Comparison of ENCODE assay signal across 8 mouse cellular contexts in genomic region chr1:54979226-54979984, GRCm38 (mm10). TPM values are rescaled to one million over a fixed set of nuclear protein-coding genes. Genes with fewer than 3 reads are reported as not detected.
DNase-seq lines count a peak whose midpoint lies in the region; ATAC-seq and TF ChIP-seq lines count a peak whose summit lies in the region.

No protein-coding gene starts in this region.

- ATAC-seq in Patski = no peak
- ATAC-seq in intestine, embryonic 14.5 days (replicated peaks; ENCODE audit: low FRiP score, low TSS enrichment, low read depth) = 0 out of 2 replicates have a peak, but pooled peaks have one; percentile 14
- ATAC-seq in midbrain, embryonic 15.5 days (replicated peaks) = peak; percentile 66

- H3K27me3 ChIP-seq in Patski = no peaks in the 10 kb centered on the region
- H3K27me3 ChIP-seq in intestine, embryonic 14.5 days (replicated peaks; ENCODE audit: control insufficient read depth, insufficient read depth, low read length) = no peaks in the 10 kb centered on the region
- H3K27me3 ChIP-seq in midbrain, embryonic 15.5 days (replicated peaks) = no peaks in the 10 kb centered on the region

- intact Hi-C loops in gastrocnemius, adult 2 months (cut with DNase I) = loop anchor here (2.0 kb wide), 1 partner anchor 313 kb away; no protein-coding TSS in a partner anchor
- intact Hi-C loops in gastrocnemius, postnatal 14 days (cut with DNase I; ENCODE audit: low total_unique reads) = loop anchor here (10.0 kb wide), 1 partner anchor 145 kb away; no protein-coding TSS in a partner anchor

- no peaks in the 10 kb centered on the region for H3K4me1 ChIP-seq in intestine, embryonic 14.5 days (replicated peaks; ENCODE audit: control insufficient read depth, insufficient read depth, low read length)
- no peaks in the 10 kb centered on the region for H3K4me1 ChIP-seq in midbrain, embryonic 15.5 days

- POLR2A ChIA-PET in Patski (lab: Charles Lee) = interaction anchor here (0.6 kb wide), 1 partner anchor 8 kb away, joined by 4 read pairs; no protein-coding TSS in a partner anchor

- no peaks in the 10 kb centered on the region for H3K9me3 ChIP-seq in intestine, embryonic 14.5 days (ENCODE audit: control insufficient read depth, low read length)
- no peaks in the 10 kb centered on the region for H3K9me3 ChIP-seq in midbrain, embryonic 15.5 days

- TF ChIP-seq CTCF in gastrocnemius, adult 2 months (IDR thresholded peaks at IDR 0.05) = peak; percentile 67
- peak; percentile 46 for TF ChIP-seq CTCF in Patski (IDR thresholded peaks at IDR 0.05)

- in situ Hi-C loops in Patski (cut with MboI; ENCODE audit: low pct_unique_long_range_greater_than_20kb) = loop anchor here (5.0 kb wide), 1 partner anchor 147 kb away; no protein-coding TSS in a partner anchor

- no peak overlapping the region for H3K4me3 ChIP-seq in gastrocnemius, adult 2 months
- no peak overlapping the region for H3K4me3 ChIP-seq in intestine, embryonic 14.5 days (ENCODE audit: low read depth, low read length)
- no peak overlapping the region for H3K4me3 ChIP-seq in midbrain, embryonic 15.5 days

- no peak overlapping the region for H3K9ac ChIP-seq in intestine, embryonic 14.5 days (ENCODE audit: low read length)
- no peak overlapping the region for H3K9ac ChIP-seq in midbrain, embryonic 15.5 days

- 55% methylated on average over 1 of the region's 1 CpGs for WGBS in intestine, embryonic 14.5 days
- WGBS in midbrain, embryonic 15.5 days = 63% methylated on average over 1 of the region's 1 CpGs

- DNase-seq in gastrocnemius, adult 2 months = no peak
- DNase-seq in gastrocnemius, postnatal 10 days = no peak
- peak; percentile 64 for DNase-seq in 3T3-L1 (ENCODE audit: low read depth, low spot score)
- DNase-seq in Patski (ENCODE audit: low read depth, low spot score) = no peak
- peak; percentile 46 for DNase-seq in intestine, embryonic 14.5 days (ENCODE audit: low spot score)
- no peak for DNase-seq in gastrocnemius, postnatal 14 days
- no peak for DNase-seq in gastrocnemius, adult 8-10 months (ENCODE audit: low spot score in 2 of 2)

- peaks cover 9% of the 10 kb centered on the region for H3K36me3 ChIP-seq in intestine, embryonic 14.5 days (ENCODE audit: control insufficient read depth, insufficient read depth, low read length)
- 0 out of 2 replicates have a peak, but pooled peaks cover 4% of the 10 kb centered on the region for H3K36me3 ChIP-seq in midbrain, embryonic 15.5 days (replicated peaks)

- no peak overlapping the region for H3K4me2 ChIP-seq in intestine, embryonic 14.5 days (ENCODE audit: low read length)
- no peak overlapping the region for H3K4me2 ChIP-seq in midbrain, embryonic 15.5 days

- no peak overlapping the region for H3K27ac ChIP-seq in gastrocnemius, adult 2 months
- no peak overlapping the region for H3K27ac ChIP-seq in intestine, embryonic 14.5 days (ENCODE audit: low read depth)
- no peak overlapping the region for H3K27ac ChIP-seq in midbrain, embryonic 15.5 days

- CTCF ChIA-PET in Patski (lab: Charles Lee) = interaction anchor here (0.8 to 1.6 kb wide), 7 partner anchors 11 to 326 kb away, joined by 3 to 8 read pairs (median 4); no protein-coding TSS in a partner anchor

RNA-seq across cellular contexts. Expression of gene Sf3b1, which starts 47.9 kb away (rescaled TPM):
- total RNA-seq in gastrocnemius, adult 2 months (2021) = 10 to 100 TPM; 53.6 to 56.3 TPM
- 10 to 100 TPM; 70.2 to 89.8 TPM for total RNA-seq in gastrocnemius, postnatal 10 days (2021)
- 147 TPM for polyA plus RNA-seq in Patski (2021)
- 293 and 313 TPM in 2 replicates for polyA plus RNA-seq in intestine, embryonic 14.5 days (2014; fragmentation: Nextera tagmentation; extraction: Ambion mirVana)
- polyA plus RNA-seq in midbrain, embryonic 15.5 days (2015; fragmentation: Nextera tagmentation; extraction: Ambion mirVana) = 287 and 305 TPM in 2 replicates
- 10 to 100 TPM; 51.9 to 58.3 TPM for total RNA-seq in gastrocnemius, postnatal 14 days (2021)
- 10 to 100 TPM; 45.9 to 57.9 (median 52.4) TPM for total RNA-seq in gastrocnemius, adult 8-10 months (2022)

RNA-seq across cellular contexts. Expression of gene Ankrd44, which starts 53.2 kb away (rescaled TPM):
- total RNA-seq in gastrocnemius, adult 2 months (2021) = 1 to 10 TPM; 7.5 to 9.6 TPM
- total RNA-seq in gastrocnemius, postnatal 10 days (2021) = 10 to 100 TPM; 14.5 to 16.9 TPM
- 31.2 TPM for polyA plus RNA-seq in Patski (2021)
- 15.3 and 16.0 TPM in 2 replicates for polyA plus RNA-seq in intestine, embryonic 14.5 days (2014; fragmentation: Nextera tagmentation; extraction: Ambion mirVana)
- 29.6 and 32.3 TPM in 2 replicates for polyA plus RNA-seq in midbrain, embryonic 15.5 days (2015; fragmentation: Nextera tagmentation; extraction: Ambion mirVana)
- total RNA-seq in gastrocnemius, postnatal 14 days (2021) = 10 to 100 TPM in 1 of 2 experiments, 1 to 10 TPM in 1; 7.6 to 11.4 TPM
- total RNA-seq in gastrocnemius, adult 8-10 months (2022) = 1 to 10 TPM; 4.0 to 6.9 (median 5.7) TPM

Comparison
In these comparisons a context has a peak if more than half of its experiments do, and no peak if none do; other contexts are left out.
1. DNase-seq: peak in 3T3-L1 (single experiment) and intestine, embryonic 14.5 days (single experiment); none in gastrocnemius, adult 2 months (single experiment), gastrocnemius, postnatal 10 days (single experiment), Patski (single experiment), gastrocnemius, postnatal 14 days (single experiment) and gastrocnemius, adult 8-10 months (0 of 2).